Mouse (Mus musculus): ENCODE measurements around the gene Cyp4f17. TPM values are rescaled to one million over a fixed set of nuclear protein-coding genes. Genes with fewer than 3 reads are reported as not detected.

The Cyp4f17 gene
- total RNA-seq, 2 experiments from 2014 or later: 3.6 to 5.1 TPM

- intact Hi-C loops (cut with DNase I): no loop called here
These were observed 71.8 kb downstream of the Cyp4f17 start for GRCm38 (mm10) chr17:32577496-32578186.

More at GRCm38 (mm10) chr17:32577496-32578186, 71.8 kb downstream of the Cyp4f17 start:
- no peak for TF ChIP-seq CTCF (IDR thresholded peaks at IDR 0.05)
- DNase-seq (ENCODE audit: extremely low spot score in 1 of 2, low spot score in 2 of 2): no peak
- H3K4me3 ChIP-seq: no peak overlapping the region
- no peak overlapping the region for H3K27ac ChIP-seq

Other genes with a start within 250 kb of the Cyp4f17 start
- gene Brd4, start 221.3 kb upstream of the Cyp4f17 start, total RNA-seq (2021): 100 to 1,000 TPM; 121 to 138 TPM
- 100 to 1,000 TPM in 1 of 2 experiments, 10 to 100 TPM in 1; 99.6 to 110 TPM for gene Akap8, start 184.8 kb upstream of the Cyp4f17 start, total RNA-seq (2021)
- 100 to 1,000 TPM; 230 to 236 TPM for gene Akap8l, start 155.4 kb upstream of the Cyp4f17 start, total RNA-seq (2021)
- 10 to 100 TPM; 45.9 to 48.4 TPM for gene Wiz, start 116.6 kb upstream of the Cyp4f17 start, total RNA-seq (2021)
- 1 to 10 TPM; 3.8 to 5.2 TPM for gene Rasal3, start 102.5 kb upstream of the Cyp4f17 start, total RNA-seq (2021)
- gene Pglyrp2, start 81.9 kb upstream of the Cyp4f17 start, total RNA-seq (2021): not detected
- gene Cyp4f39, start 53.3 kb upstream of the Cyp4f17 start, total RNA-seq (2021): not detected
- 1 to 10 TPM; 6.0 to 6.1 TPM for gene Cyp4f16, start 30.5 kb downstream of the Cyp4f17 start, total RNA-seq (2021)
- gene Cyp4f37, start 115.3 kb downstream of the Cyp4f17 start, total RNA-seq (2021): not detected
- not detected for gene Cyp4f40, start 152.8 kb downstream of the Cyp4f17 start, total RNA-seq (2021)
- gene Cyp4f15, start 179.6 kb downstream of the Cyp4f17 start, total RNA-seq (2021): 10 to 100 TPM; 16.4 to 20.7 TPM

All from left cerebral cortex, adult 2 months (tissue).